Mouse (Mus musculus) limb, embryonic 14.5 days (tissue): ENCODE measurements around the gene Slc35a2. TPM values are rescaled to one million over a fixed set of nuclear protein-coding genes. Genes with fewer than 3 reads are reported as not detected.
A peak's percentile ranks its signal among the peaks of the same experiment; 100 is the strongest.

Source experiments
- ATAC-seq: fragments of 200-750 bp; cut with Nextera tagmentation; 2 replicates; pipeline ENCODE4 v1.8.0; 2017; ENCODE audit warnings: low read depth, moderate number of reproducible peaks, moderate TSS enrichment; ENCODE audit not compliant: low FRiP score
- DNase-seq: peaks from one replicate; pipeline ENCODE4 v3.0.0-alpha.2; 2015; ENCODE audit warnings: low spot score
- H3K27ac ChIP-seq: fragments of 300-500 bp; sonication (generic); replicated peaks from 2 replicates; pipeline ENCODE4 v1.5.1; 2014; ENCODE audit warnings: low read depth, mild to moderate bottlenecking, low read length, moderate library complexity, mixed read lengths
- H3K27me3 ChIP-seq: fragments of 300-500 bp; sonication (generic); 2 replicates; pipeline ENCODE4 v1.6.1; 2014; ENCODE audit warnings: low read length, mixed read lengths; ENCODE audit not compliant: control insufficient read depth, insufficient read depth
- H3K36me3 ChIP-seq: fragments of 300-500 bp; sonication (generic); 2 replicates; pipeline ENCODE4 v1.6.1; 2014; ENCODE audit warnings: mild to moderate bottlenecking, low read length, moderate library complexity, mixed read lengths; ENCODE audit not compliant: control insufficient read depth, insufficient read depth
- H3K4me1 ChIP-seq: fragments of 300-500 bp; sonication (generic); 2 replicates; pipeline ENCODE4 v1.6.1; 2014; ENCODE audit warnings: antibody characterized with exemption, low read length, mixed read lengths; ENCODE audit not compliant: control insufficient read depth, insufficient read depth
- H3K4me2 ChIP-seq: fragments of 300-500 bp; sonication (generic); replicated peaks from 2 replicates; pipeline ENCODE4 v1.6.1; 2014; ENCODE audit warnings: low read depth, mild to moderate bottlenecking, low read length, moderate library complexity; ENCODE audit not compliant: severe bottlenecking
- H3K4me3 ChIP-seq: fragments of 300-500 bp; sonication (generic); replicated peaks from 2 replicates; pipeline ENCODE4 v1.5.1; 2014; ENCODE audit warnings: low read length
- H3K9ac ChIP-seq: fragments of 300-500 bp; sonication (generic); 2 replicates; pipeline ENCODE4 v1.6.1; 2014; ENCODE audit warnings: mild to moderate bottlenecking, low read depth, low read length, moderate library complexity; ENCODE audit not compliant: severe bottlenecking
- H3K9me3 ChIP-seq: fragments of 300-500 bp; sonication (generic); 2 replicates; pipeline ENCODE4 v1.6.1; 2016; ENCODE audit warnings: low read length; ENCODE audit not compliant: control insufficient read depth
- POLR2A ChIP-seq: fragments of 200-500 bp; IDR thresholded peaks from 2 replicates; pipeline ENCODE4 v1.8.0; 2012; ENCODE audit warnings: inconsistent platforms, mild to moderate bottlenecking, moderate library complexity, borderline replicate concordance; ENCODE audit not compliant: insufficient read depth, insufficient read length; ENCODE audit errors: extremely low read depth
- WGBS: fragments of 180-500 bp; shearing (Covaris S2); extraction: QIAGEN DNeasy Blood & Tissue Kit; methylation state at CpG from one replicate; pipeline ENCODE4 v1.1.7; 2014; 5-methylcytosine and 5-hydroxymethylcytosine counted together
- polyA plus RNA-seq, 2 experiments: library from polyadenylated mRNA; depleted of rRNA in 1 of 2; stranded (reverse) in 1 of 2; unstranded in 1 of 2; fragments of >200 nt; fragmentation: Nextera tagmentation in 1 of 2; extraction: Ambion mirVana in 1 of 2; gene quantifications; 2 replicates each; pipeline versions ENCODE4 v1.2.1 to v1.2.3; 2012 to 2014

Gene Slc35a2
- polyA plus RNA-seq (2012; rRNA removed) (74.0 and 119 TPM in 2 replicates), polyA plus RNA-seq (2014; fragmentation: Nextera tagmentation; extraction: Ambion mirVana) (29.1 and 30.0 TPM in 2 replicates)

- Histone ChIP-seq H3K27me3 (no peaks in the 10 kb centered on the region), H3K9me3 (no peaks in the 10 kb centered on the region), H3K27ac (peak within 1 kb of the TSS; percentile 63), H3K9ac (peak within 1 kb of the TSS; percentile 49), H3K4me1 (no peaks in the 10 kb centered on the region), H3K4me2 (peak within 1 kb of the TSS; percentile 46), H3K4me3 (peak within 1 kb of the TSS; percentile 53), H3K36me3 (no peaks in the 10 kb centered on the region)
- 20% methylated on average over 41 of the region's 49 CpGs for WGBS
- peak; percentile 44; the same call in 1 of the 2 replicates for TF ChIP-seq POLR2A
- DNase-seq (peak; percentile 84), ATAC-seq (peak; percentile 91)
Observed at GRCm38 (mm10) chrX:7883841-7884567, at the start of gene Slc35a2. Gene Slc35a2 (plus strand): TSS chrX:7884028.

GRCm38 (mm10) chrX:7837146-7837545, 46.7 kb upstream of the Slc35a2 start:
- no peak overlapping the region for H3K4me2 ChIP-seq
- no peaks in the 10 kb centered on the region for H3K27me3 ChIP-seq
- no peak overlapping the region for H3K4me3 ChIP-seq
- H3K4me1 ChIP-seq, result no peaks in the 10 kb centered on the region
- ATAC-seq, result no peak
- H3K9me3 ChIP-seq, result no peaks in the 10 kb centered on the region
- no peak for TF ChIP-seq POLR2A
- H3K27ac ChIP-seq, result no peak overlapping the region
- no peak overlapping the region for H3K9ac ChIP-seq
- 73% methylated on average over 1 of the region's 1 CpGs for WGBS
- no peaks in the 10 kb centered on the region for H3K36me3 ChIP-seq
- DNase-seq, result no peak

GRCm38 (mm10) chrX:7840842-7841162, 43.0 kb upstream of the Slc35a2 start:
- DNase-seq, result no peak
- Histone ChIP-seq H3K9ac (no peak overlapping the region), H3K4me3 (peak overlapping the region; percentile 63), H3K4me2 (peak overlapping the region; percentile 43; the same call in 1 of the 2 replicates), H3K9me3 (no peaks in the 10 kb centered on the region), H3K27me3 (no peaks in the 10 kb centered on the region), H3K4me1 (no peaks in the 10 kb centered on the region), H3K27ac (0 out of 2 replicates have a peak overlapping the region, but pooled peaks have one; percentile 48), H3K36me3 (no peaks in the 10 kb centered on the region)
- no peak for ATAC-seq
- no peak for TF ChIP-seq POLR2A
- 27% methylated on average over 7 of the region's 7 CpGs for WGBS

GRCm38 (mm10) chrX:7841163-7842162, 42.4 kb upstream of the Slc35a2 start, which contains the start of gene Otud5:
Gene Otud5 (plus strand): TSS chrX:7841364.
- Histone ChIP-seq H3K36me3 (no peaks in the 10 kb centered on the region), H3K27ac (peak within 1 kb of the TSS; percentile 87), H3K4me1 (no peaks in the 10 kb centered on the region), H3K4me2 (peak within 1 kb of the TSS; percentile 65), H3K27me3 (no peaks in the 10 kb centered on the region), H3K9ac (peak within 1 kb of the TSS; percentile 79), H3K4me3 (peak within 1 kb of the TSS; percentile 63), H3K9me3 (no peaks in the 10 kb centered on the region)
- WGBS, result 23% methylated on average over 61 of the region's 74 CpGs
- DNase-seq (peak; percentile 93), ATAC-seq (peak; percentile 97)
- no peak for TF ChIP-seq POLR2A

- no peak for TF ChIP-seq POLR2A
- Histone ChIP-seq H3K36me3 (no peaks in the 10 kb centered on the region), H3K4me3 (peak overlapping the region; percentile 63), H3K9ac (peak overlapping the region; percentile 79), H3K27ac (peak overlapping the region; percentile 73), H3K27me3 (no peaks in the 10 kb centered on the region), H3K4me1 (no peaks in the 10 kb centered on the region), H3K9me3 (no peaks in the 10 kb centered on the region), H3K4me2 (peak overlapping the region; percentile 65)
- DNase-seq, result no peak
- ATAC-seq, result no peak
- 29% methylated on average over 25 of the region's 42 CpGs for WGBS
Observed at GRCm38 (mm10) chrX:7842318-7842717, 41.5 kb upstream of the Slc35a2 start.
